Mouse (Mus musculus) lung, adult 2 months (tissue): ENCODE results near the gene Xxylt1.

ENCODE experiments used
- CTCF ChIP-seq: fragments of 200-500 bp; IDR thresholded peaks from 2 replicates; pipeline ENCODE4 v1.5.1; 2011; ENCODE audit warnings: mild to moderate bottlenecking, low read length, control low read depth; ENCODE audit not compliant: insufficient read depth
- POLR2A ChIP-seq: fragments of 200-500 bp; IDR thresholded peaks from 2 replicates; pipeline ENCODE4 v1.6.1; 2011; ENCODE audit warnings: low read depth, mild to moderate bottlenecking, control low read depth, low read length, borderline replicate concordance; ENCODE audit errors: extremely low read depth

DNA sequence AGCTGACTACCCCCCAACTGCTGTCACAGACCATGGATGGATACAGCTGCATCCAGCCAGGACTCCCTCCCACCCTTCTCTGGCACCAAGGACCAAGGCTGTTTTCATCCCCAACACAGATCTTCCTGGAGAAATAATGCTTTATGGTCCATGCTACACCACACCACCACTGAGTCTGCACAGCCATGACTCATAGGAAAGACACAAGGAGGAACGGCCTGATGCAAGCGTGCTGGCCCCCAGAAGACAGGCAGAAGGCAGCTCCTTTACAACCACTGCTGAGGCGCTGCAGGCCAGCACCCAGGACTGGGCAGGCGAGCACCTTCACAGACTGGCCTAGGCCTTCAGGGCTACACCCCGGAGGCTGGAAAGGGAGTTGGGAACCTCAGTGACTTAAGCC, 97.1 kb downstream of the Xxylt1 start:
- TF ChIP-seq CTCF: no peak
- no peak for TF ChIP-seq POLR2A
